Mouse (Mus musculus): Measurements from ENCODE around the gene Rtkn2. TPM values are rescaled to one million over a fixed set of nuclear protein-coding genes. Genes with fewer than 3 reads are reported as not detected.

The Rtkn2 gene
- polyA plus RNA-seq, 1 experiment = 9.5 TPM

DNA sequence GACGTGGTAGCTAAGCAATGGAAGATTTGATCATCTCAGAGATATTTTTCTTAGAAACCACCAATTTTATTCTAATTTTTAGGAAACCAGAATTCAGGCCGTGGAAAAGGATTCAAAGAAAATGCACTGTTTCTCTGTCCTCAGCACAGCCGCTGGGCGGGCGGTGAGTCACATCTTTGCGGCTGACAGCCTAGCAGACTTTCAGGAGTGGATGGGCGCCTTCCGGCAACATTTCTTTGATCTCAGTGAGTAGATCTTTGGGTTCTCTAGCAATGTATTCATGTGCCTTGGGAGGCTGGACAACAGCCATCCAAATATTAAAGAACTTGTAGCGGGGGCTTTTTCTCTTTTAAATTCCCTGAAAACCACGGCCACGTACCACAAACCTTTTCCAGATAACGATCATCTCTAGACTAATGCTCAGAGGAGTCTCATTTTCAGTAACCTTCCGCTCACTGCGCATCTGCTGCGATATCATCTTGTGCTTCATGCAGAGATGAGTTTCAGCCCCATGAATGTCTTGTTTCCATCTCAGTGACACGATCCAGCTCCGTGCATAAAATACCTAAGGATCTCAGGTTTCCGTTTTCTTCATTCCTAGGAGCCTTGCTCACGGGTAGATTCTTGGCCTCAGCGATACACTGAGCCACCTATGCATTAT is 56.5 kb downstream of the Rtkn2 start:
- Histone ChIP-seq H3ac (ENCODE audit: control insufficient read depth, insufficient read length, low read depth) (no peak overlapping the region), H3K4me3 (ENCODE audit: insufficient read depth, poor library complexity, severe bottlenecking) (no peak overlapping the region), H3K36me3 (ENCODE audit: control insufficient read depth, insufficient read depth) (peaks cover 8% of the 10 kb centered on the region), H3K79me2 (ENCODE audit: control insufficient read depth, insufficient read depth) (no peaks in the 10 kb centered on the region), H3K27me3 (ENCODE audit: control insufficient read depth, insufficient read depth, insufficient read length) (no peaks in the 10 kb centered on the region), H3K79me3 (ENCODE audit: low read depth) (no peaks in the 10 kb centered on the region)
- no peak for TF ChIP-seq CEBPB (IDR thresholded peaks at IDR 0.05; ENCODE audit: low read depth)
- TF ChIP-seq MAX (IDR thresholded peaks at IDR 0.05) = no peak
- TF ChIP-seq FOSL1 (IDR thresholded peaks at IDR 0.05; ENCODE audit: insufficient read depth, low read length, poor library complexity, severe bottlenecking) = no peak
- TF ChIP-seq USF1 (IDR thresholded peaks at IDR 0.05; ENCODE audit: low read depth) = no peak
- TF ChIP-seq MYOD1 (IDR thresholded peaks at IDR 0.05; ENCODE audit: control insufficient read depth, insufficient read length, low read depth) = no peak
- no peak for TF ChIP-seq CTCF (IDR thresholded peaks at IDR 0.05; ENCODE audit: control insufficient read depth, insufficient read depth, insufficient read length)
- no peak for TF ChIP-seq MYOG (IDR thresholded peaks at IDR 0.05; ENCODE audit: control insufficient read depth, extremely low read depth, insufficient read length)

DNA sequence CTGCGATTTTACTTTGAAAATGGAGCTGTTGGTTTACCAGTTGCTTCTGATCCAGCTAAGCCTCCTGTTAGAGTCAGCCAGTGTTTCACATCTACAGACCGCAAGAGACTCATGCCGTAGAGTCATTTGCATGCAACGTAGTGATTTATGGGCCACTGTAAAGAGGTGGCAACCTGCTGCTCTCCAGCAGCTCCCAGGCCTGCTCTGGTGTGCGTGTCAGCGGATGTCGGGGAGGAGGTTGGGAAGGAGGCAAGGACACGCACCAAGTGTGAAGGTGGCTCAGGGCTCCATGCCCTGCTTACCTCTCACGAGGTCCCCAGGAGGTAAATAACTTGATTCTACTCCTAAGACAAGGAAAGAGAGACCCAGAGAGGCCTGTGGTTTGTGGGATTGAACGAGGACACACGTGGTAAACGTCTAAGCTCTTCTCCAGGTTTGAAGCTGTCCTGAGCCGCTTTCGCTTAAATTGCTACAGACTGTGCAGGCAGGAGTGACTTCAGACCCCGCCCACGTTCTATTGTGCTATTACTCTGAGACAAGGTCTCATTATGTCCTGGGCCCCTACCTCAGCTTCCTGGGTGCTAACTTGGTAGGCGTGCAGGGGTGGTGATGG is 57.1 kb downstream of the Rtkn2 start:
- no peaks in the 10 kb centered on the region for H3K79me2 ChIP-seq (ENCODE audit: control insufficient read depth, insufficient read depth)
- no peak overlapping the region for H3K4me3 ChIP-seq (ENCODE audit: insufficient read depth, poor library complexity, severe bottlenecking)
- H3K36me3 ChIP-seq (ENCODE audit: control insufficient read depth, insufficient read depth) = peaks cover 8% of the 10 kb centered on the region
- H3ac ChIP-seq (ENCODE audit: control insufficient read depth, insufficient read length, low read depth) = no peak overlapping the region
- H3K79me3 ChIP-seq (ENCODE audit: low read depth) = no peaks in the 10 kb centered on the region
- H3K27me3 ChIP-seq (ENCODE audit: control insufficient read depth, insufficient read depth, insufficient read length) = no peaks in the 10 kb centered on the region
- no peak for TF ChIP-seq CTCF (IDR thresholded peaks at IDR 0.05; ENCODE audit: control insufficient read depth, insufficient read depth, insufficient read length)
- no peak for TF ChIP-seq FOSL1 (IDR thresholded peaks at IDR 0.05; ENCODE audit: insufficient read depth, low read length, poor library complexity, severe bottlenecking)
- TF ChIP-seq MAX (IDR thresholded peaks at IDR 0.05) = no peak
- TF ChIP-seq MYOD1 (IDR thresholded peaks at IDR 0.05; ENCODE audit: control insufficient read depth, insufficient read length, low read depth) = no peak
- no peak for TF ChIP-seq MYOG (IDR thresholded peaks at IDR 0.05; ENCODE audit: control insufficient read depth, extremely low read depth, insufficient read length)
- no peak for TF ChIP-seq USF1 (IDR thresholded peaks at IDR 0.05; ENCODE audit: low read depth)
- TF ChIP-seq CEBPB (IDR thresholded peaks at IDR 0.05; ENCODE audit: low read depth) = no peak

DNA sequence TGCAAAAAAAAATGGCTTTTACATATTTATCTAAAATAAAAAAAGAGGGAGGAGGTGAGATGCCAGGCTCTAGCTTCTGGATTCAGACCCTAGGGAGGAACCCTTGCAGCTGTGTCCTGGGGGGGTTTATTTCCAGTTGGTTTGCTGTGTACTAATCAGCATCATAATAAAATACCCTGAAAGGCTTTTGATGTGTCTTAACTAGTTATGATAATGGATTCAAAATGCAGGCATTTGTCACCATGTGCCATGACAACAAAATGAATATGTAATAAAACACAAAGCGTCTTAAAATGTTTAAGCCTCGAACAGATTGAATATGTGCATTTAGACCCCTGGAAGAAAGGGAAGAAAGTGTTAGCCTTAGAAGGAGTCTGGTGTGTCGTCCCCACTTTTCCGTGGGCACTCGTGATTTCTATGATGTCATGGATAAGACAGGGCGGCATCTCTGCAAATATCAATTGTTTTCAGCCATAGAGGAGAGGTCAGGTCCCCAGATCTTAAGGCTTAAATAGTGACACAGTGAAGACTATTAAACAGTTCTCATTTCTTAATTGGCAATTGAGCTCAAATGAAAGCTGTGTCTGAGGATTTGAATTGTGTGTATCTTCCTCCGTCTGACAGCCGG is 59.7 kb downstream of the Rtkn2 start:
- H3K79me3 ChIP-seq (ENCODE audit: low read depth) = no peaks in the 10 kb centered on the region
- no peak overlapping the region for H3ac ChIP-seq (ENCODE audit: control insufficient read depth, insufficient read length, low read depth)
- H3K4me3 ChIP-seq (ENCODE audit: insufficient read depth, poor library complexity, severe bottlenecking) = no peak overlapping the region
- no peaks in the 10 kb centered on the region for H3K36me3 ChIP-seq (ENCODE audit: control insufficient read depth, insufficient read depth)
- H3K27me3 ChIP-seq (ENCODE audit: control insufficient read depth, insufficient read depth, insufficient read length) = no peaks in the 10 kb centered on the region
- TF ChIP-seq FOSL1 (IDR thresholded peaks at IDR 0.05; ENCODE audit: insufficient read depth, low read length, poor library complexity, severe bottlenecking) (no peak), CTCF (IDR thresholded peaks at IDR 0.05; ENCODE audit: control insufficient read depth, insufficient read depth, insufficient read length) (no peak), USF1 (IDR thresholded peaks at IDR 0.05; ENCODE audit: low read depth) (no peak), MYOD1 (IDR thresholded peaks at IDR 0.05; ENCODE audit: control insufficient read depth, insufficient read length, low read depth) (no peak), MAX (IDR thresholded peaks at IDR 0.05) (no peak), CEBPB (IDR thresholded peaks at IDR 0.05; ENCODE audit: low read depth) (no peak), MYOG (IDR thresholded peaks at IDR 0.05; ENCODE audit: control insufficient read depth, extremely low read depth, insufficient read length) (no peak)
- no peaks in the 10 kb centered on the region for H3K79me2 ChIP-seq (ENCODE audit: control insufficient read depth, insufficient read depth)

DNA sequence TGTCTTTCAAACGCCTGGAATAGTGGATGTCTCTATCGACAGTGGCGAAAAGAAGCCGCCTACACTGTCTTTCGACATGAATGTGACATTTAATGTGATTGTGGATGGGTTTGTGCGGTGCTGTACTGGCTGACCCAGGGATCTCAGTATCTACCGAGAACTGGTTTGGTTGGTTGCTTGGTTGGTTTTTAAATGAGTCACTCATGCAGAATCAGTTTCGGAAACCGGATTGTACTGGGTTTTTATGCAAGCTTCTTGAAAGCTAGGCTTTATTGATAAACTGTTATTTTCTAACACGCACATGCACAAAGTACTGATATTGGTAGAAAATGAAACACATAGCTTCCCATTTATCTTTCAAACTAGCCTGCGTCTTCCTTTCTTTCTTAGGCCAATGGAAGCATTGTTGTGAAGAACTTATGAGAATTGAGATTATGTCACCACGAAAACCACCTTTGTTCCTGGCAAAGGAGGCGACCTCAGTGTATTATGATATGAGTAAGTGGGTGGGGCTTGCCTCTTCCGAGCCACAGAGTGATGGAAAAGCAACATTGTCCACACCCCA is 60.4 kb downstream of the Rtkn2 start:
- H3ac ChIP-seq (ENCODE audit: control insufficient read depth, insufficient read length, low read depth) = no peak overlapping the region
- no peak for TF ChIP-seq USF1 (IDR thresholded peaks at IDR 0.05; ENCODE audit: low read depth)
- no peak for TF ChIP-seq FOSL1 (IDR thresholded peaks at IDR 0.05; ENCODE audit: insufficient read depth, low read length, poor library complexity, severe bottlenecking)
- TF ChIP-seq CEBPB (IDR thresholded peaks at IDR 0.05; ENCODE audit: low read depth) = no peak
- no peaks in the 10 kb centered on the region for H3K27me3 ChIP-seq (ENCODE audit: control insufficient read depth, insufficient read depth, insufficient read length)
- no peaks in the 10 kb centered on the region for H3K79me2 ChIP-seq (ENCODE audit: control insufficient read depth, insufficient read depth)
- no peak overlapping the region for H3K4me3 ChIP-seq (ENCODE audit: insufficient read depth, poor library complexity, severe bottlenecking)
- no peaks in the 10 kb centered on the region for H3K79me3 ChIP-seq (ENCODE audit: low read depth)
- H3K36me3 ChIP-seq (ENCODE audit: control insufficient read depth, insufficient read depth) = no peaks in the 10 kb centered on the region

DNA sequence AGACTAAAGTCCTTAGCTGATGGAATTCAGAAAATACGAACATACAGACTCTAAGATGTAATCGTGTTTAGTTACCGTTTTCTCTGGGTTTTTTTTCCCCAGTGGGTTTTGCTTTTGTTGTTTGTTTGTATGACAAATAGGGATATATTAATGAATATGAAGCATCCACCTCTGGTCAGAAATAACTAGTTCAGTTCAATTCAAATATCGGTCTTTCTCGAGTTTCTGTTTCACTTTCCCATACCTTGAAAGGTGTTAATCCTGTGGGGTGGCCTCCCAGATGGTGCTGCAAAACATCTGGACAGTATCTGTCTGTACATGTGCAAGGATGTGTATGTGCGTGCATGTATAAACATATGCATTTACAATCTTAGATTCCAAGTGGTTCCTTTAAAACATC is 61.0 kb downstream of the Rtkn2 start:
- H3K27me3 ChIP-seq (ENCODE audit: control insufficient read depth, insufficient read depth, insufficient read length) = no peaks in the 10 kb centered on the region

More for the DNA sequence above, 61.0 kb downstream of the Rtkn2 start:
- H3ac ChIP-seq (ENCODE audit: control insufficient read depth, insufficient read length, low read depth) = no peak overlapping the region
- no peak overlapping the region for H3K4me3 ChIP-seq (ENCODE audit: insufficient read depth, poor library complexity, severe bottlenecking)
- TF ChIP-seq FOSL1 (IDR thresholded peaks at IDR 0.05; ENCODE audit: insufficient read depth, low read length, poor library complexity, severe bottlenecking) (no peak), MYOG (IDR thresholded peaks at IDR 0.05; ENCODE audit: control insufficient read depth, extremely low read depth, insufficient read length) (no peak), USF1 (IDR thresholded peaks at IDR 0.05; ENCODE audit: low read depth) (no peak), CEBPB (IDR thresholded peaks at IDR 0.05; ENCODE audit: low read depth) (no peak), CTCF (IDR thresholded peaks at IDR 0.05; ENCODE audit: control insufficient read depth, insufficient read depth, insufficient read length) (no peak), MYOD1 (IDR thresholded peaks at IDR 0.05; ENCODE audit: control insufficient read depth, insufficient read length, low read depth) (no peak), MAX (IDR thresholded peaks at IDR 0.05) (no peak)
- no peaks in the 10 kb centered on the region for H3K36me3 ChIP-seq (ENCODE audit: control insufficient read depth, insufficient read depth)
- no peaks in the 10 kb centered on the region for H3K79me2 ChIP-seq (ENCODE audit: control insufficient read depth, insufficient read depth)
- H3K79me3 ChIP-seq (ENCODE audit: low read depth) = no peaks in the 10 kb centered on the region

Data from C2C12 (cell line).